Mouse (Mus musculus) testis, adult 2 months (tissue): Measurements from ENCODE around the gene Olfr1274-ps. TPM values are rescaled to one million over a fixed set of nuclear protein-coding genes. Genes with fewer than 3 reads are reported as not detected.
"Not testable (repeated sequence)": the region's sequence is repeated elsewhere in the genome, so short reads cannot be mapped to it uniquely, and the experiment has no call there.

ENCODE experiments used
- H3K27ac ChIP-seq: fragments of 200-500 bp; 2 replicates; pipeline ENCODE4 v1.5.1; 2012; ENCODE audit warnings: low read depth, low read length; ENCODE audit not compliant: control insufficient read depth, insufficient read depth
- H3K27me3 ChIP-seq: fragments of 200-500 bp; 2 replicates; pipeline ENCODE4 v1.6.1; 2012; ENCODE audit warnings: mild to moderate bottlenecking, low read length, moderate library complexity; ENCODE audit not compliant: control insufficient read depth, insufficient read depth
- H3K36me3 ChIP-seq: fragments of 200-500 bp; 2 replicates; pipeline ENCODE4 v1.6.1; 2012; ENCODE audit warnings: mild to moderate bottlenecking, low read length; ENCODE audit not compliant: control insufficient read depth, insufficient read depth
- H3K4me1 ChIP-seq: fragments of 200-500 bp; 2 replicates; pipeline ENCODE4 v1.6.1; 2012; ENCODE audit warnings: low read length; ENCODE audit not compliant: control insufficient read depth, insufficient read depth
- H3K4me3 ChIP-seq: fragments of 200-500 bp; 2 replicates; pipeline ENCODE4 v1.5.1; 2012; ENCODE audit warnings: low read depth, mild to moderate bottlenecking, low read length, moderate library complexity, mixed read lengths; ENCODE audit not compliant: control insufficient read depth
- CTCF ChIP-seq: fragments of 200-500 bp; IDR thresholded peaks from 2 replicates; pipeline ENCODE4 v1.5.1; 2012; ENCODE audit warnings: low read depth, mild to moderate bottlenecking, inconsistent platforms, low read length, moderate library complexity; ENCODE audit not compliant: control insufficient read depth, insufficient read depth, insufficient replicate concordance
- POLR2A ChIP-seq: fragments of 200-500 bp; IDR thresholded peaks from 2 replicates; pipeline ENCODE4 v1.6.1; 2012; ENCODE audit warnings: low read depth, mild to moderate bottlenecking, inconsistent platforms, low read length, moderate library complexity; ENCODE audit not compliant: control insufficient read depth
- polyA plus RNA-seq: library from polyadenylated mRNA; depleted of rRNA; stranded (reverse); fragments of >200 nt; gene quantifications from 2 replicates; pipeline ENCODE4 v1.2.3, GENCODE M21; 2012; rRNA removed

The Olfr1274-ps gene
- polyA plus RNA-seq, 1 experiment = not detected

DNA sequence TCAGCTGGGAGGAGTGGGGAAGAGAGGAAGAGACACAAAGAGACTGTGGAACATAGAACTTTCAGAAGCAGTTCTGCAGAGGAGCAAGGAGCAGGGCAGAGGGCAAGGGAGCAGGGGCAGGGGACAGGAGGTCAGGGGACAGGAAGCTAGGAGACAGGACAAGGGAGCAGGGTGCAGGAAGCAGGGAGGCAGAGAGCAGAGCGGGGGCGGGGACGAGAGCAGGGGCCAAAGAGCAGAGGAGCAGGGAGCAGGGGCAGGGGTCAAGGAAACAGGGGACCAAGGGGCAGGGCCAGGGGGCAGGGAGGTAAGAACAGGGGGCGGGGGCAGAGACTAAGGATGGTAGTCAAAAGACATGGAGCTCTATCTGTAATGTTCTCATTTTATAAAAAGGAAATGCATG, 43.3 kb downstream of the Olfr1274-ps start:
- H3K27me3 ChIP-seq, H3K36me3 ChIP-seq, H3K4me3 ChIP-seq, H3K27ac ChIP-seq, H3K4me1 ChIP-seq: not testable (repeated sequence)

- H3K4me3 ChIP-seq = no peak overlapping the region
- no peaks in the 10 kb centered on the region for H3K4me1 ChIP-seq
- H3K27ac ChIP-seq = no peak overlapping the region
- TF ChIP-seq POLR2A (no peak), CTCF (no peak)
- H3K27me3 ChIP-seq = no peaks in the 10 kb centered on the region
- H3K36me3 ChIP-seq = no peaks in the 10 kb centered on the region
Measured at GRCm38 (mm10) chr2:90443811-90444210, 45.3 kb downstream of the Olfr1274-ps start.

GRCm38 (mm10) chr2:90448967-90449740, 50.7 kb downstream of the Olfr1274-ps start:
- H3K4me3 ChIP-seq = no peak overlapping the region
- H3K4me1 ChIP-seq = no peaks in the 10 kb centered on the region

GRCm38 (mm10) chr2:90452380-90452779, 53.9 kb downstream of the Olfr1274-ps start:
- Histone ChIP-seq H3K27me3 (no peaks in the 10 kb centered on the region), H3K4me1 (no peaks in the 10 kb centered on the region), H3K36me3 (no peaks in the 10 kb centered on the region), H3K27ac (no peak overlapping the region), H3K4me3 (no peak overlapping the region)
- TF ChIP-seq POLR2A = no peak
- TF ChIP-seq CTCF = no peak

More at GRCm38 (mm10) chr2:90448967-90449740, 50.7 kb downstream of the Olfr1274-ps start:
- Histone ChIP-seq H3K27me3 (no peaks in the 10 kb centered on the region), H3K36me3 (no peaks in the 10 kb centered on the region), H3K27ac (no peak overlapping the region)
- TF ChIP-seq POLR2A (no peak), CTCF (no peak)

Other genes with a start within 250 kb of the Olfr1274-ps start
- 0.06 and 0.37 TPM in 2 replicates for gene Olfr1270, start 245.6 kb upstream of the Olfr1274-ps start, polyA plus RNA-seq
- gene Olfr1506, start 174.2 kb upstream of the Olfr1274-ps start, polyA plus RNA-seq = not detected in 2 replicates
- 0.04 and 0.12 TPM in 2 replicates for gene Olfr142, start 141.1 kb upstream of the Olfr1274-ps start, polyA plus RNA-seq
- gene Olfr1271, start 127.7 kb upstream of the Olfr1274-ps start, polyA plus RNA-seq = 0.08 TPM in 1 of 2 replicates, not detected in the other
- not detected in 2 replicates for gene Olfr1272, start 105.8 kb upstream of the Olfr1274-ps start, polyA plus RNA-seq
- 0.07 TPM in 1 of 2 replicates, not detected in the other for gene Gm13769, start 76.5 kb upstream of the Olfr1274-ps start, polyA plus RNA-seq
- 9.1 and 9.3 TPM in 2 replicates for gene Ptprj, start 182.0 kb downstream of the Olfr1274-ps start, polyA plus RNA-seq